Mouse (Mus musculus) bone marrow, adult 2 months (tissue): ENCODE results near the gene Myo1g.

Experiments used
- CTCF ChIP-seq: fragments of 200-500 bp; IDR thresholded peaks from 2 replicates; pipeline ENCODE4 v1.5.1; 2011; ENCODE audit warnings: low read length, control low read depth; ENCODE audit not compliant: control insufficient read depth, insufficient read depth
- POLR2A ChIP-seq: fragments of 200-500 bp; IDR thresholded peaks from 2 replicates; pipeline ENCODE4 v1.6.1; 2011; ENCODE audit warnings: low read depth, mild to moderate bottlenecking, control low read depth, low read length, borderline replicate concordance; ENCODE audit not compliant: control insufficient read depth

- TF ChIP-seq POLR2A (no peak), CTCF (no peak)
These were observed 12.4 kb downstream of the Myo1g start for GRCm38 (mm10) chr11:6508269-6508876.
